Mouse (Mus musculus) effector memory CD4-positive, alpha-beta T cell, adult 7 months (primary cell): Measurements from ENCODE around the gene Nrg4. TPM values are rescaled to one million over a fixed set of nuclear protein-coding genes. Genes with fewer than 3 reads are reported as not detected.

Experiments used
- polyA plus RNA-seq: library from polyadenylated mRNA; unstranded; fragments of 100-300 nt; shearing (Covaris generic); gene quantifications from one replicate; pipeline ENCODE4 v1.2.1, GENCODE M21; 2017

Nrg4 gene
- polyA plus RNA-seq = not detected

GRCm38 (mm10) chr9:55326515-55327233 lies at the start of gene Nrg4, which contains the start of gene Tmem266:
TSS of gene Nrg4 (minus strand) at chr9:55326844.
TSS of gene Tmem266 (plus strand) at chr9:55326913.

GRCm38 (mm10) chr9:55208790-55209481 lies 117.7 kb downstream of the Nrg4 start, which contains the start of gene Fbxo22:
TSS of gene Fbxo22 (plus strand) at chr9:55208925.

Other genes starting within 250 kb of the Nrg4 start
- gene Ube2q2, start 178.0 kb downstream of the Nrg4 start, polyA plus RNA-seq = 49.8 TPM
- 23.7 TPM for gene Fbxo22, start 117.9 kb downstream of the Nrg4 start, polyA plus RNA-seq
- gene Tmem266, start 69 bp upstream of the Nrg4 start, polyA plus RNA-seq = 0.20 TPM
- 98.6 TPM for gene Etfa, start 185.4 kb upstream of the Nrg4 start, polyA plus RNA-seq
- gene Isl2, start 211.8 kb upstream of the Nrg4 start, polyA plus RNA-seq = not detected